Comparison of ENCODE assay signal across 13 mouse cellular contexts in the genomic region with DNA sequence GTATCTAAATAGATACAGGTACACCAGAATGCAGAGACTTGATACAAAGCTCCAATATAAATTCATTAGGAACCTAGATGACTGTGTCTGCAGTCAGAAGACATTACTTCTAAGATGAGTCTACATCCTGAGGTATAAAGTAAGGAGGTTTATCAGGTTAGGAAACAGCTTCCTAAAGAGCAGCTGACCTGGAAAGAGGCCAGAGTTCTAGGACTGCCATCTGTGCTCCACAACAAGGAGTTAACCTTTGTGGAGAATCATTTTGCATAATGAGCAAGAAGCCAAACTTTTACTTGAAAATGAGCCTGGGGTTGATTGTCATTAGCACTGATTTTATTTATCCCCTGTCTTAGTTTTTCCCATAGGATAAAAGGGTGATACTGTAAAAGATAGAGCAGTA.
"Had no signal": no experiment of that assay in that cellular context is flagged by ENCODE, and none has a peak within 500 bp of the region (broad histone marks: within the 10 kb centered on the region; RNA-seq: fewer than 3 reads in every experiment).

No protein-coding gene starts in this region.

- H3K36me3 ChIP-seq: kidney, embryonic 15.5 days; limb, embryonic 12.5 days; liver, embryonic 13.5 days; lung, embryonic 15.5 days; midbrain, embryonic 13.5 days; neural tube, embryonic 15.5 days had no signal

- ATAC-seq: liver, postnatal 0 days; midbrain, embryonic 13.5 days had no signal

- H3K27me3 ChIP-seq: kidney, embryonic 15.5 days; limb, embryonic 12.5 days; liver, embryonic 13.5 days; lung, embryonic 15.5 days; midbrain, embryonic 13.5 days; neural tube, embryonic 15.5 days had no signal

- H3K27ac ChIP-seq: kidney, embryonic 15.5 days; limb, embryonic 12.5 days; liver, embryonic 13.5 days; lung, embryonic 15.5 days; midbrain, embryonic 13.5 days; neural tube, embryonic 15.5 days had no signal

- H3K4me2 ChIP-seq: kidney, embryonic 15.5 days; limb, embryonic 12.5 days; liver, embryonic 13.5 days; lung, embryonic 15.5 days; midbrain, embryonic 13.5 days; neural tube, embryonic 15.5 days had no signal

- H3K9me3 ChIP-seq: kidney, embryonic 15.5 days; limb, embryonic 12.5 days; liver, embryonic 13.5 days; lung, embryonic 15.5 days; midbrain, embryonic 13.5 days; neural tube, embryonic 15.5 days had no signal

- DNase-seq: kidney, postnatal 14 days; liver; liver, embryonic 13.5 days; liver, postnatal 0 days; right cerebral cortex, adult 18-20 months; right cerebral cortex, postnatal 25 days; thymus, postnatal 36 days had no signal

- H3K4me3 ChIP-seq: kidney, embryonic 15.5 days; limb, embryonic 12.5 days; liver, embryonic 13.5 days; lung, embryonic 15.5 days; midbrain, embryonic 13.5 days; myocyte; neural tube, embryonic 15.5 days had no signal

- H3K9ac ChIP-seq: kidney, embryonic 15.5 days; limb, embryonic 12.5 days; liver, embryonic 13.5 days; liver, postnatal 0 days; lung, embryonic 15.5 days; midbrain, embryonic 13.5 days; neural tube, embryonic 15.5 days had no signal

- H3K4me1 ChIP-seq: kidney, embryonic 15.5 days; limb, embryonic 12.5 days; liver, embryonic 13.5 days; lung, embryonic 15.5 days; midbrain, embryonic 13.5 days; neural tube, embryonic 15.5 days had no signal
